Mouse (Mus musculus) mature B cell (primary cell): ENCODE results near the gene Uri1.

Source experiments
- in situ Hi-C: fragments of 300-500 bp; cut with MboI; formaldehyde crosslinking; loops from 2 replicates; pipeline ENCODE4 v1.14.3; 2019

The Uri1 gene

DNA sequence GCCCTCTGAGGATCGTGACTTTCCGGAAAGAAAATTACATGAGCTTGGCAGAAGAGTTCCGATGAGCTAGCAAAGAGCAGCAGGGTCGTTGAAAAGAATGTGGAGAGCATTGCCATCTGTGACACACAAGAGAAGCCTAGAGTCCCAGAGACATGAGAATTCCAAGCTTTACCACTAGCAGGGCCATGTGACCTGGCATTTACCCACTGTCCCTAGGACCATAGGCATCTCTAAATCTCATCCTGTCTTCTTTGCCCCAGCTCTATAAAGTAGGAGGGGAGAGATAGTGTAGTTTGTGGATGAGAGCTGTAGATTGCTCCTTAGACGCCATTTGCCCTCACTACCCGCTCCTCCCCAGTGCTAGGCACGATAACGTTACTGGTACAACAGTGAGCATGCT, at the start of gene Uri1:
TSS of gene Uri1 (minus strand) at position 101 of the 400 bp plus-strand sequence.
- in situ Hi-C loops = no loop called here

DNA sequence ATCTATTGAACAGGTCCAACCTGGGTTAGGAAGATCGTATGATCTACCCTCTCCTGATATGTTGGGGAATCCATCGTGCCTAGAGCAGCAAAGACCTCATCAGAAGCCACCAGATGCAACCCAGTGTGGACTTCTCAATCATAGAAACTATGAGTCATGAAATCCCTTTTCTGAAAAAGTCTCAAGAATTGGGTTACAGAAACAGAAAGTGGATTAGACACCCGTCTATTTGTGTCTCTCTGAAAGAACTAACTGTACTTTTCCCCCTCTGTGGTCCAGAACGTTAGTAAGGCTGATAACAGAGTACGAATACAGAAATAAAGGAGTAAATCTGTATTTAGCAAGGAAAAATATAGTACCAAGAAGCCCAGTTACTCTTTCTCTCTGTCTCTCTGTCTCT, 47.7 kb upstream of the Uri1 start:
- in situ Hi-C loops = no loop called here

DNA sequence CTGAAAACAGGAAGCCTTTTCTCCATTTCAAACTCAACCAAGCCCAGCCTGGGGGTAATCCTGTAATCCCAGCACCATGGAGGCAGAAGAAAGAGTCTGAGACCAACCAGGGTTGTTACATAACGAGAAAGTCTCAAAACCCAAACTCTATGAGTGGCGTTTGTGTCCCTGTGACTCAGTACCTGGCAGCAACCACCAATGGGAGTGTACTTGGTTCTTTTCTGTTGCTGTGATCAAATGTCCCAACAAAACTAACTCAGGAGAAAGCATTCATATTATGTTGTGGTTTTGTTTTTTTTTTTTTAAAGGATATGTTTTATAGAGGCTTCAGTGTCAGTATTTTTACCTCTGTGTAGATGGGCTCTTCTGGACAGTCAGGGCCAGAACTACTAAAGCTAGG, 47.3 kb upstream of the Uri1 start:
- in situ Hi-C loops = no loop called here

DNA sequence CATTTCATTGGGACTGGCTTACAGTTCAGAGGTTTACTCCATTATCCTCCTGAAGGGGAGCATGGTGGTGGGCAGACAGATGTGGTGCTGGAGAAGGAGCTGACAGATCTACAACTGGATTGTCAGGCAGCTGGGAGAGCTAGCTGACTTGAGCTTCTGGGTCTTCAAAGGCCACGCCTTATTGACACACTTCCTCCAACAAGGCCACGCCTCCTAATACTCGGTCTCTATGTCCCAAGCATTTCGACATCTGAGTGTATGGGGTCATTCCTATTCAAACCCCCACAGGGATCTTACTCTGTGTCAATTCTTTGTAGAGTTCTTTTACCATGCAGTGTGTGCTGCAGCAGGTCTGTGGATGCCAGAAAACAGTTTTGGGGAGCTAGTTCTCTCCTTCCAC, 41.1 kb upstream of the Uri1 start:
- in situ Hi-C loops = loop anchor here (5.0 kb wide), 1 partner anchor 73 kb away; no protein-coding TSS in a partner anchor

DNA sequence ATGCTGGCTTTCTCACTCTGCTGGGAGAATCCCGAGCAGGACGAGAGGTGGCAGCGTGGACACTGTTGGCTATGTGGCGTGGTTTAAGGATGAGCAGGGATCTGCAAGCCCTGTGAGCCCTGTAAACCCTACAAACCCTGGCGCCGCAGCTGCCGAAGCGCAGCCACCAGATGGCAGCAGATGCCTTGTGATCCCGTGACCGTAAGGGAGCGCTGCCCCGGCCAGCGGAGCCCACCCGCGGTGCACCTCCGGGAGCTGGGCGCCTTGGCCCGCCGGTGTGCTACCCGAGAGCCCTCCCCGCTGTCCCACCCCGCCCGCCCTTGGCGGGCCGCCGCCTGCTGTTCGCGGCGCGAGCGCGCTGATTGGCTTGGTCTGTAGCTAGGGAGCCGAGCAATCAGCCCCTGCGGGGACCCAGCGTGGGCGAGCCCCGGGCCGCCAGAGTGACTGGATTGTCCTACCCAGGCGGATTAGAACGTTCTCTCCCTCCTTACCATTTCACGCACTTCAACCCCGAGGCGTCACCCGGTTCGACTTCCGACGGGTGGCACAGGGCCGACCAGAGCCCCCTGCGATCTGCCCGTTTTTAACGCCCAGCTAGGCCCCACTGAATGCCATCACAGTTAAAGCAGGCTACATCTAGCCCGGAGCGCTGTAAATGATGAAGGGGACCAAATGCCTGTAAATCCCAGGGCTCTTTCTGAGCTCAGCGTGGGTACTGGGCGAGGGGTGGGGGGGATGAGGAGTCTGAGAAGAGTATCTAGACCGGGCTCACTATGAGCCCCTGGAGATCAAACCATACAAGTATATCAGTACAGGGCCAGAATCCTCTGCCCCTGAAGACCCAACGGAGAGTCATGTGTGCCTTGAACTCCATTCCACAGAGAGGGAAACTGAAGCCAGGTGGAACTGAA, 38.0 kb upstream of the Uri1 start:
- in situ Hi-C loops = loop anchor here (5.0 kb wide), 1 partner anchor 76 kb away; no protein-coding TSS in a partner anchor

DNA sequence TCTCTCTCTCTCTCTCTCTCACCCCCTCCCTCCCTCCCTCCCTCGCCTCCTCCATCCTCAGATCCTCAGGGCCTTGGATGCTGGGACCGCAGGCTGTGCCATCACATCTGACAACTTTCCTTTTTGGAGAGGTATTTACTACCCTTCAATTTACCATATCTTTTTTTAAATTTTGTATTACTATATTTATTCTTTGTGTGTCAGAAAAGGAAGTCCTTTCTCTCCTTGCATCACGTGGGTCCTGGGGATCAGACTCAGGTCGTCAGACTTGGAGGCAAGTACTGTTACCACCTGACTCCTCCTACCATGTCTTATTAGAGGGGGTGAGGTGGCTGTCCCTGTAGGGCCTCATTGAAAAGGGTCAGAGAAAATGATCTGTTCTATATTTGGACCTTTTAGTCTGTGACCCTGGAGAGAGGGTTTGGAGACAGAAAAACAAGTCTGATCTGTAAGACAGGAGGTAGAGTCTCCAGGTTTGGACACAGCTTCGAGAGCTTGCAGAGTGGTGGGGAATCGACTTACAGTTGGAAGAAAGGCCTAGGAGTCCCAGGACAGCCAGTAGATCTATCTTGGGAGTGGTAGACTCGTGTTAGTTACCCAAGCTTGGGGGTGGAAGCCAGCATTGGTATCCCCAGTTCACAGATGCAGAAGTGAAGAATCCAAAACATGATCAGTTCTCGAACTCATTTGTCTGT, 36.4 kb upstream of the Uri1 start:
- in situ Hi-C loops = loop anchor here (5.0 kb wide), 1 partner anchor 78 kb away; no protein-coding TSS in a partner anchor

DNA sequence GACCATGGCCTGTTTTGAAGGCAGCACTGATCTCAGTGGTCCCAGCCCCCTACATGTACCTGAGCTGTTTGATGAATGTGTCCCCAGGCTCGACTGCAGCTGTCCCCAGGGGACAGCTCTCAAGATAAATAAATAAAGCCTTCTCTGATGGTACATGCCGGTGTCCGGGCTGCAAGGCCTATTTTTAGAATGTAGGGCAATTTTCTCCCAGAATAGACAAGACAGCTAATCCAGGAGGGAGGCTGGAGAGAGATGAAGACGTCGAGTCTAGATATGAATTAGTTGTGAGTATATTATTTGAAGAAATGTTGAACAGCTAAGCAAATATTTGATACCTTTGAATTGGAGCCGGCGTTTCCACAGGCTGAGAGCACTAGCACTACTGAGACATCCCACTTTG, 35.7 kb upstream of the Uri1 start:
- in situ Hi-C loops = no loop called here

DNA sequence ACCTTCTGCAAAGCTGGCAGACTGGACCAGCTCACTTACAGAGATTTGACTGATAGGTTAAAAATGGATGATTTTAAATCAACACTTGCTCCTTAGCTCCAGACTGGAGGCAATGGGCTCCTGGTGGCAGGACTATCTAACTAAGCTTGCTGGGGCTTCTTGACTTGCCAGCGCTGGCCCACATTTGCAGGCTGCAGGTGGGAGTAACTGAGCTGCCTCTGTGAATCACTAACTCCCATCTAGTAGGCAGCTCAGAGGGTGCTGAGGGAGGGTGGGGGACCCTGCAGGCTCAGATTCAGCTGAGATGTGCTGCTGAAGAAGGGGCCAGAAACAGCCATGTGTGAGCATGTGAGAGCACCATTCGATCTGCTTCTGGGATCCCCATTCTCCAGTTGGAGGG, 32.6 kb upstream of the Uri1 start:
- in situ Hi-C loops = no loop called here

DNA sequence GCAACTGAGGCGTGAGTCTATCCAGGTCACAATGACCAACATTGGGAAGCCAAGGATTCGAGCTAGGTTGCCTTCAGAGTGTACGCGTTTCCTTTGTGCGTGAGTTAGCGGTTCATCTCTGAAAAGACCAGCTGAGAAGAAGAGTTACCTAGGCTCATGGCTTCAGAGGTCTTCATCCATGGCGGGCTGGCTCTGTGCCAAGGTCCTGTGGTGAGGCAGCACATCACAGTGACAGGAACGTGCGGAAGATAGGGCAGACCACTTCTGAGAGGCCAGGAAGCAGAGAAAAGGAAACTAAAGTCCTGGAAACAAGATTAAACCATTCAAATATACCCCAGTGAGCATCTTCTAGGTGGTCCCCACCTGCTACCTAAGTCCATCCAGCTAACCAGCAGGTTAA, 30.9 kb upstream of the Uri1 start:
- in situ Hi-C loops = no loop called here

DNA sequence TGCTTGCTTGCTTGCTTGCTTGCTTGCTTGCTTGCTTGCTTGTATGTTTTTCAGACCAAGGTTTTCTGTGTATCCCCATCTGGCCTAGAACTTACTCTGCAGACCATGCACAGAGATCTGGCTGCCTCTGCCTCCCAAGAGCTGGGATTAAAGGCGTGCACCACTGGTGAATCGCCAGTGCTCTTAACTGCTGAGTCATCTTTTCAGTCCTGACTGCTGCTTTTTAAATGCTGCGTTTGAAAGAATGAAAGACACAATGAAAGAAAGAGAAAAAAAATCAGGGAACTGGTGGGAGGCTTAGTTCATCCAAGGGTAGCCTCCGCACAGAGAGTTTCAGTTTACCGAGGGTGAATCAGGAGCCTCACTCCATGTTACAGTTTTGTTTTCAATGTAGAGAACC, 23.9 kb upstream of the Uri1 start:
- in situ Hi-C loops = no loop called here

DNA sequence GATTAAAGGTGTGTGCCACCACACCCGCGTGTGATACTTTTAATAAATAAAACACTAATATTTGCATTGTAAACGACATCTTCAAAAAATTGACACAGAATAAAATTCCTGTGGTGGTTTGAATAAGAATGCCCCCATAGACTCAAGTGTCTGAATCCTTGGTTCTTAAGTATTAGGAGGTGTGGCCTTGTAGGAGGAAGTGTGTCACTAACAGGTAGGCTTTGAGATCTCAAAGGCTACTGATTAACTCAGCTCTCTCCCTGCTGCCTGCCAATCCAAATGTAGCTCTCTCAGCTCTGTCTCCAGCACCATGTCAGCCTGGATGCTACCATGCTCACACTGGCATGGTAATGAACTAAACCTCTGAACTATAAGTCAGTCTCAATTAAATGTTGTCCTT, 17.9 kb upstream of the Uri1 start:
- in situ Hi-C loops = no loop called here

DNA sequence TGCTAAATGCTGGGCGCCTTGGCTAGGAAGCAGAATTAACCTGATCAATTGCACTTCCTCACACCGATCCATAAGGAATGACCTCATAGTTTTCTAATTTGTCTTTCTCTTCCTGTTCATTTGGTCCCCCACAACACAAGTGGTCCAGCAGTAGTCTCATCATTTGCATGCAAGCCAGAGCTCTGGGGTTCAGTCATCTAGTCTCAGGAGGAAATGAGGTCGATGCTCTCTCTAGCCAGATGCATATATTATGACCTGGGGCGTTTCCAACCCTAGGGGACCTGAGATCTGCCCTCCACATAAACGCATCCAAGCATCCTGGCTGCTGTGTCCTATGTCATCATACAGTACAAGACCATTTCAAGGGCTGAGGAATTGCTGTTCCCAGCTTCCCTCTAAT, 14.2 kb upstream of the Uri1 start:
- in situ Hi-C loops = no loop called here

DNA sequence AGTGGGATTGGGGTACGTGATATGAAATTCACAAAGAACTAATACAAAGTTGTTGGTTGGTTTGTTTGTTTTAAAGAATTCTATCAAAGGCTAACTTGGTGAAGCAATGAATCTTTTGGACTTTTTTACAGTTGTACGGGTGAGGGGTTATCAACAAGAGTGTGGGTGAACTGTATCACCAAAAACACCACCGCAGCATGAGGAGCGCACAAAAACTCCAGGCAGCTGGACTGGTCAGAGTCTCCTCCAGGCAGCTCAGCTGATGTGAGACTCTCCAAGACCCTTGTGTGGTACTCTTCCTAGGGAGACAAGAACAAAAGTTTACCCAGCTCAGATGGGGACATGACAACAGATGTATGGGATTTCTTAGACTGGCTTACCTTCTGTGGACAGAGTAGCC, 7.8 kb upstream of the Uri1 start:
- in situ Hi-C loops = no loop called here

DNA sequence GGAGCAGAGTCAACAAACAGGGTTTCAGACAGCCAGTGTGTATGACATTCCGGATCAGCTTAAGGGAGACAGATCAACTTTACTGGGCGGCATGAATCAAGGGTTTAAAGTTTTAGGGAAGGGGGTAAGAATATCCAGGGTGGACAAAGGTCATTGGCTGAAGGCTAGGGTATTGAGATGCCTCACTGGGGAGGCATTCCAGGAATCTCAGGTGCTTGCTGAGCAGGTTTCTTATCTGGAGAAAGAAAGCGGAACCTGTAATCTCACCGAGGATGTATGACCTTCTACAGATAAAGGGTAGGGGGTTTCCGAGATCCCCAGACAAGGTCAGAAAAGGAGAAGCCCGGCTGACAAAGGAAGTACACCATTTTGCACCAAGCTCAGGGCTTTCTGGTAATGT, 7.3 kb upstream of the Uri1 start:
- in situ Hi-C loops = no loop called here

DNA sequence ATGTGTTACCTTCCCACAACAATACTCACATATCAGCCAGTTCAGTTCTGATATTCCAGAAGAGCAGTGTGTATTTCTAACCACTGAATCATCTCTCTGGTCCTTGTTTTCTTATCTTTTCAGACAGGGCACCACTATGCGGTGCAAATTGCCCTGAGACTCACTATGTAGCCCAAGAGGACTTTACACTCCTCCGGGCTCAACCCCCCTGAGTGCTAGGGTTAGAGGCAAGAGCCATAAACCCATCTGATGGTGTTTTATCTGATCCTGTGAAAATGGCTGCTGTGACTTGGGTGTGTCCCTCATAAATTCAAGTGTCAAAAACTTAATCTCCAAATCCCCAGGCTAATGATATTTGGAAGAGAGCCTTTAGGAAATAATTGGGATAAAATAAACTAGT, 6.6 kb upstream of the Uri1 start:
- in situ Hi-C loops = no loop called here

DNA sequence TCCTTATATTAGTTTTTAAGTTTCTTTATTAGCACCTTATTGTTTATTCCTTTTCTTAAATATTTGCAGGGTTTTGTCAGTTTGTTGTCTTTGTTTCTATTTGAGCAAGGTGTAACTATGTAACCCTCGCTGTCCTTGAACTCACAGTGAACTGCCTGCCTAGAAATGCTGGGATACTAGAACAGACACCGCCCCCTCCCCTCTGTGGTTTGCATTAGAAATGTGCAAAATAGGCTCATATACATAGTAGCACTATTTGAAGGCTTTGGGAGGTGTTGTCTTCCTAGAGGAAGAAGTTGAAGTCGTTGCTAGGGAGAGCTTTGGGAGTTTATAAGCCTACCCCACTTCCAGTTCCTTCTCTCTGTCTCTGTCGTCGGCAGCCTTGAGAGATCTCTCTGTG, 5.7 kb upstream of the Uri1 start:
- in situ Hi-C loops = no loop called here

DNA sequence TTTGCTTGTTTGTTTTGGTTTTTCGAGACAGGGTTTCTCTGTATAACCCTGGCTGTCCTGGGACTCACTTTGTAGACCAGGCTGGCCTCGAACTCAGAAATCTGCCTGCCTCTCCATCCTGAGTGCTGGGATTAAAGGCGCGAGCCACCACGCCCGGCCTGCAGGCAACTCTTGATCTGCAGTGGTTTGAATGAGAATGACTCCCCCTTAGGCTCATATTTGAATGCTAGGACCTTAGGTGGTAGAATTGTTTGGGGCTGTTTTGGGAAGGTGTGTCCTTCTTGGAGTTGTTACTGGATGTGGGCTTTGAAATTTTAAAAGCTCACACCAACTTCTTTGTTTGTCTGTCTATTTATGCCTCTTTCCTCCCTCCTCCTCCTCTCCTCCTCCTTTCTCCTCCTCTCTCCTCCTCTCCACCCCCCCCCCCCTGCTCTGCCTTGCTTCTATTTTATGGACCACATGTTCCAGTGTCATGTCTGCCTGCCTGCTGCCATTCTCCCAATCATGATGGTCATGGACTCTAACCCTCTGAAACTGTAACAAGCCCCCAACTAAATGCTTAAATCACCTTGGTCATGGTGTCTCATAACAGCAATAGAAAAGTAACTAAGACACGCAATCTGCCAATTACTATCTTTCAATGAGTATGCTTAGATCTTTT, 4.7 kb upstream of the Uri1 start:
- in situ Hi-C loops = no loop called here

DNA sequence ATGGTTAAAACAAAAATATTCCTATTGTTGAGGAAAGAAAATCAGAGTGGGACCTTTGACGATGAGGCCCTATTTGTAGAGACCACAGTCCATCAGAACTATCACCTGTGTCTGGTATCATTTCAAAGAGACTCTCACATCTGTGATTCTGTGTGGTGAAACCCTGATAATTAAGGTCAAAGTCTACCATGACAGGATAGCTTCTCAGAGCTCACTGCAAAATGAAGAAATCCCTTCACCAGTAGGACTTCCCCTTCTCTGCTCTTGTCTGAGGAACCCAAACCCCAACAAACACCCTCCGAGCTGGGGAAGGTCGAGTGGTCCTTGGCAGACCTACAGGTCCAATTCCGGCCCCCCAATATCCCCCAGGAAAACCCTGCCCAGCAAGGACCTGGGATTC, 1.5 kb upstream of the Uri1 start:
- in situ Hi-C loops = no loop called here

DNA sequence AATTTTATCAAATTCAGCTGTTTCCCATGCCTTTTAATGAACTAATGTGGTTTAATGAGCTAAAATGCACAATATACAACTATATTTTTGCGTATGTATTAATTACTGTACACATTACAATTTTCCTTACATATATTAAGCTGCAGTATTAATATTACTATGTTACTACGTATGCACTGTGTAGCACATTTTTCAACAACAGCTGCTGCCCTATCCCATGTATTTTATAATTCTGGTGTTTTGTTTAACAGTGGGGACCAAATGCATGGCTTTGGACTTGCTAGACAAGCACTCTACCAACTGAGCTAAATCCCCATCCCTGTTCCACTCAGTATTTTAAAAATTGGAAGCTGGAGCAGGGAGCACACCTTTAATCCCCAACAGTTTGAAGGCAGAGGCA, 3.6 kb downstream of the Uri1 start:
- in situ Hi-C loops = no loop called here

DNA sequence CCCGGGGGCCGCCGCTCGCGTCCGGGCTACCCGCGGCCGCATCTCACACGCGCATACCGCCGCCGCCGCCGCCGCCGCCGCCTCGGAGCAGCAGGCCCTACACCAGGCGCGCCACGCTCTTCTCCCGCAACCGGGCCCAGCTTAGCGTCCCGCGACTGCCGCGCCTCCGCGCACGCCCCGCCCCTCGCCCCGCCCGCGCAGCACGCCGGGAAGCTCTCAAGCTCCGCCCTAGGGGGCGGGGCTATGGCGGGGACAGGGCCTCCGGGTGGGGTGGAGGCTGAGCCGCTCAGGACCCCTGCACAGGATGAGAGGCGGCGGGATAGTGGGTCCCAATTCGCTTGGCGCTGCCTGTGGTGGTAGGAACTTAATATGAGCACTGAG, 4.0 kb downstream of the Uri1 start:
- in situ Hi-C loops = no loop called here

DNA sequence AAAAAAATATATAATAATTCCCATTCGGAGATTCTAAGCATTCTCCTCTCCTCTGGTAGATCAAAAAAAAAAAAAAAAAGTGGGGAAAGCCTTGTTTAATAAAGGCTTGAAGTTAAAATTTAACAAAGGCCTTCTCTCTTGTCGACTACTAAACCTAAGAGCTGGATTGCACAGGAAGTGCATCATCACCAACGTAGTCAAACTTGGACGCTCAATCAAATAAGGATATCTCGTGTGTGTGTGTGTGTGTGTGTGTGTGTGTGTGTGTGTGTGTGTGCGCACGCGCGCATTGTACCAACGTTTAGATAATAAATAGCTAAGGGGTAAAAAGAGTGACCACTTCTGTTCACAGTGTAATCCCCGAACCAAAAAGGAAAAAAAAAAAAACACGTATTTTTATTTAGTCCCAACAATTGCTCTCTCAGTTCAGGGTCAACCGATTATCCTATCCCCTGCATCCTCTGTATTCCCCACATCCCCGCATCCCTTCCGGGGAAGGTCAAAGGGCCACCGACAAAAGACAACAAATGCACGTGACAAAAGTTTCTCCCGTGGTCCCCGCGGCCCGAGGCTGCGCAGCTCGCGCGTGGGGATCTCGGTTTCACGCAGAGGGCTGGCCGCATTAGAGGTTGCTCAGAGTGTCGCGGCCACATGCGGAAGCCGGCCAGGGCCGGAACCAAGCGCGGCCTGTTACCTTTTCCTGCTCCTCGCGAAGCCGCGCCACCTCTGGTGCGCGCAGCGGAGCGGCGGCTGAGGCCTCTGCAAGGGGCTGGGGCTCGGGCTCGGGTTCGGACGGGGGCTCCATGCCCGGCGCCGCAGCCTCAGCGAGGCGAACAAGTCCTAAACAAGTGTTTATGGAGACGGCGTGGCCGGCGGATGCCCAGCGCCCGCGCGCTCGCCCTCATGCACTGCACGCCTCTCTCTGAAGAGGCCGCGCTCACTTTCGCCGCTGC, 4.7 kb downstream of the Uri1 start:
- in situ Hi-C loops = no loop called here

DNA sequence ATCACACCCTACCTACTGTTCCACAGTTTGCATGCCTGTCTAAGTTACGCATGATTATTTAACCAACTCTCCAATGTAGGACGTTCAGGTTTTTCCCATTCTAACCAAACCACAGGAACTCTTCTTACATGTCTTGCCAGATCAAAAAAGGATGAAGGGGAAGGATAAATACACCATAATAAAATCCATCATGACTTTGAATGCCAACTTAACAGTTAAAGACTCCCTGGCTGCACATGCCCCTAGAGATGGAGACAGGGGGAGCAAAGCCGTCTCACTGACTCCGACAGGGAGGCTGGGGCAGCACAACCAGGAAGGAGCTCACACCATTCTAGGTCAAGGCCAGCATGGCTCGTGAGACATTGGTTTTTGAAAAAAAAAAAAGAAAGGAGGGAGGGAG, 8.0 kb downstream of the Uri1 start:
- in situ Hi-C loops = no loop called here
